Mouse (Mus musculus) c-Kit-positive CD71-positive TER-119-positive erythroid progenitor cells, embryonic 14.5 days (primary cell): ENCODE measurements around the gene Lix1l.
A peak's percentile ranks its signal among the peaks of the same experiment; 100 is the strongest.
"Not testable (repeated sequence)": the region's sequence is repeated elsewhere in the genome, so short reads cannot be mapped to it uniquely, and the experiment has no call there.

Experiments
- DNase-seq: peaks from one replicate; pipeline ENCODE4 v3.0.0-alpha.2; 2013; ENCODE audit warnings: low spot score

The Lix1l gene

DNA sequence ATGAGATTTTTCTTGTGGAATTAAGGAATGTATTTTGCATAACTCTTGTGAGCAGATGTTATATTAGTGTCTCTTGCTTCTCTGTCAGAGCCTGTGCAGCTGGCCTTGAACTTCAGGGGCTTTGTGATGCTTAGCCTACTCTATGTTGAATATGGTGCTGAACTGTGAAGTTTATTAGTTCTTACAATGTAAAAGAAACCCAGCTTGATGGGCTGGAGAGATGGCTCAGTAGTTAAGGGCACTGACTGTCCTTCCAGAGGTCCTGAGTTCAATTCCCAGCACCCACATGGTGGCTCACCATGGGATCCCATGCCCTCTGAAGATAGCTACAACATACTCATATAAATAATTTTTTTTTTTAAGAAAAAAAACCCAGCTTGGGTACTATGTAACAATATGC, 31.1 kb downstream of the Lix1l start:
- no peak for DNase-seq

DNA sequence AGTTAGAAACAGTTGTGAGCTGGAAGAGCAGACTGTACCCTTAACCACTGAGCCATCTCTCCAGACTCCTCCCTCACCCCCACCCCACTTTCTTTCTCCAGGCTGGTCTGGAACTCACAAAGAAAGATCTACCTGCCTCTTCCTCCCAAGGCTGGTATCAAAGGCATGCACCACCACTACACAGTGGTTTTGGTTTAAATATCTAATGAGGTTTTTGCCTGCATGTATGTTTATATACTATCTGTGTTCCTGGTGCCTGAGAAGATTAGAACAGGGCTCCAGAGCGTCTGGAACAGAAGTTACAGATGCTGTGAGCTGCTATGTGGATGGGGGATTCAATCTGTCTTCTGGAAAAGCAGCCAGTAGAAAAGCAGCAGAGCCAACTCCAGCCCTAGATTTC, 33.1 kb downstream of the Lix1l start:
- DNase-seq: no peak

DNA sequence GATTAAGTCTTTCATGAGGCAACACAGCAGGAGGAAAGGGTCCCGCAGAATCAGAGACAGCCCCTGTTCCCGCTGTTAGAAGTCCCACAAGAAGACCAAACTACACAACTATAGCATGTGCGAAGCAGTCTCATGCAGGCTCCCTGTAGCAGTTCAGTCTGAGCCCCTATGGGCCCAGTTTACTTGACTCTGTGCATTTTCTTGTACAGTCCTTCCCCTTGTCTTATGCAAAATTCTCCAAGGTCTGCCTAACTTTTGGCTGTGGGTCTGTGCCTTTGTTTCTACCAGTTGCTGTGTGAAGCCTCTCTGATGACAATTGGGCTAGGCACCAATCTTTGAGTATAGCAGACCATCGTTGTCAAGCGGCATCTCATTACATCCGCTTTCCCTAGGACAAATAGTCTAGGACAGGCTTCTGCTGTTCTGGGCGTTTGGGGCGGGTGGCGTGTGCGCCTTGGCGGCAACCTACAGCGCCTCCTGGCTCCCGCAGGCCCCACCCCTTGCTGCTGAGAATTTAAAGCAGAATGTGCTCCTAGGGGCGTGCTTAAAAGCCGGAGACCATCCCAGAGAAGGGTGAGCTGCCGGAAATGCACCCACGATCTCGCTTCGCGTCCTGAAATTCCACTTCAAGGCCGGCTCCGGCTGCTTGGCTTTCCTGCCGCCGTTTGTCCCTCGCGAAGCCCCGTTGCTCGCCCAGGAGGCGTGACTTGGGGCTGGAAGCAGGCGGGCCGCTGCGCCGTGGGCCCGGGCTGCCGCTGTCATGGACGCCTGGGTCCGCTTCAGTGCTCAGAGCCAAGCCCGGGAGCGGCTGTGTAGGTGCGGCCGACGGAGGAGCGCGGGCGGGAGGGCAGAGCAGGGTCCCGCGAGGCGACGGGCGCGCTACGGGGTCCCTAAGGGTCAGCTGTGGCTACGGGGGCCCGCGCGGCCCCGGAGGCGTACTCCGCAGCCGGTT, 34.3 kb downstream of the Lix1l start, which contains the start of the genes Pex11b and Gm42957:
Gene Pex11b, plus strand, starts transcription at position 449 of the 952 bp plus-strand sequence.
Gene Gm42957, plus strand, starts transcription at position 547 of the 952 bp plus-strand sequence.
- DNase-seq: peak; percentile 80

DNA sequence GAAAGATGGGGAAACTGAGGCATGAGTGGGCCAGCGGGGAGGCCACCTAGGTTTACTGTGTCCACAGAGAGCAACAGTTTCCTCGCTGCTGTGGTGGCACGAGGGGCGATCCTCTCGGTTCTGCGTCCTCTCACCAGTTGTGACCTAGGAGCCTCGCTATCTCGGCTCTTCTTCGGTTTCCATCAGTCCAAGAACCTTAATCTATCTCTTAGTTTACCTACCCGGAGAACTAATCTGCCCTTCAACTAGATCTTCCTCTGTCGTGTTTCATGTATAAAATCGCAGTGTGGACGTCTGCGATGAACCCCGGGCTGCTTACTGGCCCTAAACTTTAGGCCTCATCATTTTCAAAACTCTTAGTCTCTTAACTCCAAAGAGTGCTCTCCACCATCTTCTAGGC, 35.0 kb downstream of the Lix1l start:
- peak; percentile 28 for DNase-seq

DNA sequence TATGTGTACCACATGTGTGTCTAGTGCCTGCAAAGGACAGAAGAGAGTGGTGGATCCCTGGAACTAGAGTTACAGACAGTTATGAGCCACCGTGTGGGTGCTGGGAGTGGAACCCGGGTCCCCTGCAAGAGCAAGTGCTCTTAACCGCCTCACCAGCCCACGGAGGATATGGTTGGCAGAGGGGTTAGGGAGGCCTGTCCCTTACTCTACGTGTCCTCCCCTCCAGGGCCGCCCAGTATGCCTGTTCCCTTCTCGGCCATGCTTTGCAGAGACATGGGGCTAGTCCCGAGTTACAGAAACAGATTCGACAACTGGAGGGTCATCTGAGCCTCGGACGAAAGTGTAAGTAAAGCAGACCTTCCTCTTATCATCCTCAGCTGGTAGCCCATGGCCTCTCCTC, 35.5 kb downstream of the Lix1l start:
- no peak for DNase-seq

DNA sequence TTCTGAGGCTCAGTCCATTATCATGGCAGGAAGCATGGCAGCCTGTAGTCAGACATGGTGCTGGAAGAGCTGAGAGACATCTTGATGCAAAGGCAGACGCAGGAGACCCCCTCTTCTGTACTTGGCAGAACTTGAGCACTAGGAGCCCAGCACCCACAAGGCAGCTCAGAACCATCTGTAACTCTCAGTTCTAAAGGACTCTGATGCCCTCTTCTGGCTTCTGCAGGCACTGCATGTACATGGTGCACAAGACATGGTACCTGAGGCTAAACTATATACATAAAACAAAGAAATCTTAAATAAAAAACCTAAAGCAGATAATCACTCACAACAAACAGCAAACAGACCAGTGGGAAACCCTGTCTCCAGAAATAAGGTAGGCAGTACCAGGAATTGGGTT, 38.3 kb downstream of the Lix1l start:
- DNase-seq: peak; percentile 68

DNA sequence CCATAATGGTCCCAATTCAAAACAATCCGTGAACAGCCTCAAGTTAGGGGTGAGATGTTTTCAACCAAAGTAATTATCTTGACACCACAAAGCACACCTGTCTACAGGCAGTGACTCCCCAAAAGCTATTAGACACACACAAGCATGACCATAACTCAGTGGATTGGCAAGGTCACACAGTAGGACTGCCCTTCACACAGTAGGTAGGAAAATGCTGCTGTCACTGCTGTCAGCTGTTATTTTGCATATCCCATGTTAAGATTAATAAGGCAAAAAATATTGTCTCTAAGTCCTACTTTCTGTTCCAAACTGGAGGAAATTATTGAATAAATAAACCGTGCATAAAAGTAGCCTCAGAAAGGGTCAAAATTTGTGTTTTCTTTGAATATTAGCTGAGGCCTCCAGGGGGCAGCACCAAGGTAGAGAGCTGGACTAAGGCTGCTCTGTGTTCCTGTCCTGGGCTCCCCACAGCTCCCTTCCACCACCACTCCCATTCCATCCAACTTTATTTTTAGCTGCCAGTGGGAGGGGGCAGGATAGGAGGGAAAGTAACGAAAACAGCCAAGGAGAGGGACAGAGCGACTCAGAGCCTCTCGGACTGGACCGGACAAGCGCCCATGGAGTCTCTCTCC, 44.2 kb downstream of the Lix1l start, which contains the start of gene Itga10:
Gene Itga10, plus strand, starts transcription at position 567 of the 632 bp plus-strand sequence.
- peak; percentile 22 for DNase-seq

DNA sequence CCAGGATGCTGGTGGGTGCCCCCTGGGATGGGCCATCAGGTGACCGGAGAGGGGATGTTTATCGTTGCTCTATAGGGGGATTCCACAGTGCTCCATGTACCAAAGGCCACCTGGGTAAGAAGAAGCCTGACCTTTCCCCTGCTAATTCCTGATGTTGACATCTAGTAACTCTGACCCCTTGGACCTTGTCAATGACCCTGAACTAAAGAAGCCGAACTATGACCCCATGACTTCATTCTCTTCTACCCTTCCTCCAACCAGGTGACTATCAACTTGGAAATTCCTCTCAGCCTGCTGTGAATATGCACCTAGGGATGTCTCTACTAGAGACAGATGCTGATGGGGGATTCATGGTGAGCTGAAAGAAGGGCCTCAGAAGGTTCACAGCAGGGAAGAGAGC, 46.4 kb downstream of the Lix1l start:
- DNase-seq: no peak

DNA sequence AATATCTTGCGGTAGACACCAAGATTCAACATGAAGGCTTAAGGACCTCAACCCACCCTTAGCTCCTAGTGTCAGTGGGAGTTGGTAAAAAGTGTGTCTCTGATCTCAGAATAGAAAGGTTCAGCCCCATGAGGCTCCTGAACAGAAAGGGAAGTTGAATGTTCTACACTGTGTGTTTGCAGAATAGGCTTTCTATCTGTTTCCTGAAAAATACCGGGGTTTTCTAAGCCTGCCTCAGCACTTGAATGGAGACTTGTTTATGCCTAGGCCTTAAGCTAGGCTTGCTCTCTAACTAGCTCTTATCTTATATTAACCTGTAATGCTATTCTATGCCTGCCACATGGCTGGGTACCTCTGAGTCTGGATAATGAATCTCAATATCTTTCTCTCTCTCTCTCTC, 60.0 kb downstream of the Lix1l start:
- DNase-seq: no peak

DNA sequence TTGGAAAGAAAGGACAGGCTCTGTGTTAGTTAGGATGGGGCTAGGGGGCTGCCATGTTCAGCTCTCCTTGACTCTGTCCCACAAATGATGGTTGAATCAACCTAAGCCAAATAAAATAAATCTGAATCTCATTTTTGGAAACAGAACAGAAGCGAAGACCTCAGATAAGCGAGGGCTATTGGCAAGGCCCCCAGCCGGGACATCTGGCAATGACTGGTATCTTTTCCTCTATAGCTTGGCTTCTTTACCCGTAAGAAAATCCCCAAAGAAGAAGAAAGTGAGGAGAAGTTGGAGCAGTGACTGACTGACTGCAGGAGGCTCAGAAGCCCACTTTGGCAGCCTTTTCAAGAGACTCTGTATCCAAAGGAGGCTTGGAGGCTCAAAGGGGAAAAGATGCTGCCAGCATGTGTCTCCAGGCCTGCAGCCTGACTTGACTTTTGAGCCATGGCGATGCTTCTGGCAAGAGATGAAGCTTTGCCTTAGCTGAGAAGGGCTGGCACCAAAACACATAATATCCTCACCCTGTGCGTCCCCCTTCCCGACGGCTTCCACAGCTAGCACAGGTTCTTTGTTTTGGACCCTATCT, 61.9 kb downstream of the Lix1l start:
- DNase-seq: no peak

DNA sequence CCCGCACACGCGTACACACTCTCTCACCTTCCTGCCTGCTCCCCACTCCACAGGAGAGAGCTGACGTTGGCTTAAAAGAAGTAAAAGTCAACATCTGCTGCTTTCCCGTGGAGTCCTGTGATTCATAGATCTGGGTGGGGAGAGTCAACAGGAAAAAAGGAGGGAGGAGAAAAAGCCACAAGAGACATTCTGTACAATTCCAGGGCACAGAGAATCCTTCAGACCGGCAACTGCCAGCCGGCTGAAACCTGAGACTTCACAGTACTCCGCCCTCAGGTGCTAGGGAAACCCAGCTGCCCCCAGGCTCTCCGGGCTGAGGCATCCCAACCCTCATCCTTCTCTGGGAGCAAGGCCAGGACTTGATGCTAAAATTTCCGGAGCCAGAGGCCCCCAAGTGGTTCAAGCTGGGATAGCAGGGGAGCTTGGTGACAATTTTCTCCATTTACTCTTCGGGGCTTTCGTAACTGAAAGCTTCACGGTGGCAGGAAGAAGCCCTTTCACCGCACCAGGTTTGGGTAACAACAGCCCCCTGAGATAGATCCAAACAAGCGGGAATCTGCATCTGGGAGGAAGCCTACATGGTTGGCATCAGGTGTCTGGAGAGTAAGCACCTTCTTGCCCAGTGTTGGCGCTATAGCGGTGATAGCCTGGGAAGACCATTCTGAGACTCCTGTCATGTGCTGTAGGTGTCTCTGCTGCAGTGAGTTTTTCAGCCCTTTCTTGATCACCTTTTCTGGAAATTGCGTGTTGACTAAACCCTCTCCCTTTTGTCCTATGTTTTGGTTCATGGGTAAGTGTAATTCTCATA, 62.7 kb downstream of the Lix1l start:
- DNase-seq: peak; percentile 62

DNA sequence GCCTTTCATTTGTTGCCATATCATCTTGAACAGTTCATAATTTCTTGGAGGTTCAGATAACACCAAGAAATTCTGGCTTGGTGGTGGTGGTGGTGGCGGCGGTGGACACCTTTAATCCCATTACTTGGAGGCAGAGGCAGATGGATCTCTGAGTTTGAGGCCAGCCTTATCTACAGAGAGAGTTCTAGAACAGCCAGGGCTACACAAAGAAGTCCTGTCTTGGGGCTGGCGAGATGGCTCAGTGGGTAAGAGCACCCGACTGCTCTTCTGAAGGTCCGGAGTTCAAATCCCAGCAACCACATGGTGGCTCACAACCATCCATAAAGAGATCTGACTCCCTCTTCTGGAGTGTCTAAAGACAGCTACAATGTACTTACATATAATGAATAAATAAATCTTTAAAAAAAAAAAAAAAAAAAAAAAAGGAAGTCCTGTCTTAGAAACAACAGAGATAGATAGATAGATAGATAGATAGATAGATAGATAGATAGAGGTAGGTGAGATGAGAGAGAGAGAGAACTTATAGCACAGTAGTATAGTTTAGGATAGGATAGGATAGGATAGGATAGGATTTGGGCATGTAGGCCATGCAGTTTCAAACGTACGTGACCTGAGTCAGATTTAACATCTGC, 64.9 kb downstream of the Lix1l start:
- not testable (repeated sequence) for DNase-seq

DNA sequence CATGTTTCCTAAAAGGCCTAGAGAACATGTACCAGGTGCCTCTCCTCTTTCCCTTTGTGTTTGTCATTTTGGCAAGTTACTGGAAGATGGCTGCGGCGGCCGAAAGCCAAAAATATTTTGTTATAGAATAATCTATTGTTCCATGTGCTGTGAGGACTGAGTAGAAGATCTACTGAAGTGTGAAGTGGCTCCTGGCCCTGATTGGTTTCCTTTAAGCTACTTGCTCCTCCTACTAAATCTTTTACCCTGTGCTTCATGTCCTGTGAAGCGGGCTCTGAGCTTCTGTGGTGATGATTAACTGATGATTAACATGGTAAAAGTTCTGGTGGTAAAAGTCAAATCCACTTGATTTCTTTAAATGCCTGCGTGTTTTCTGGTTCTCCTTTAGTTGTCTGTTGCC, 66.0 kb downstream of the Lix1l start:
- DNase-seq: no peak

DNA sequence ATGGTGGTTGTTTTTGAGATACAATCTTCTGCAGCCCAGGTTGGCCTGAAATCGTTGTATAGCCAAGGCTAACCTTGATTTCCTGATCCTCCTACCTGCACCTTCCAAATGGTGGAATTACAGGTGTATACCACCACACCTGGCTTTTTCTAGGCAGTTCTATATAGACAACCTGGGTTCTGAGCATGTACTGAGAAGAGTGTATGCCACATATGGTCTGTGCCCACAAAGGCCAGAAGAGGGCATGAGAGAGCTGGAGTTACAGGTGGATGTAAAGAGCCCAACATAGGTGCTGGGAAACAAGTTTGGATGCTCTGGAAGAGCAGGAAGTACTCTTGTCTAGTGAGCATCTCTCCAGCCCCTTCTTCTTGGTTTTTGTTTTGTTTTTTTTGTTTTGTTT, 66.4 kb downstream of the Lix1l start:
- DNase-seq: no peak

DNA sequence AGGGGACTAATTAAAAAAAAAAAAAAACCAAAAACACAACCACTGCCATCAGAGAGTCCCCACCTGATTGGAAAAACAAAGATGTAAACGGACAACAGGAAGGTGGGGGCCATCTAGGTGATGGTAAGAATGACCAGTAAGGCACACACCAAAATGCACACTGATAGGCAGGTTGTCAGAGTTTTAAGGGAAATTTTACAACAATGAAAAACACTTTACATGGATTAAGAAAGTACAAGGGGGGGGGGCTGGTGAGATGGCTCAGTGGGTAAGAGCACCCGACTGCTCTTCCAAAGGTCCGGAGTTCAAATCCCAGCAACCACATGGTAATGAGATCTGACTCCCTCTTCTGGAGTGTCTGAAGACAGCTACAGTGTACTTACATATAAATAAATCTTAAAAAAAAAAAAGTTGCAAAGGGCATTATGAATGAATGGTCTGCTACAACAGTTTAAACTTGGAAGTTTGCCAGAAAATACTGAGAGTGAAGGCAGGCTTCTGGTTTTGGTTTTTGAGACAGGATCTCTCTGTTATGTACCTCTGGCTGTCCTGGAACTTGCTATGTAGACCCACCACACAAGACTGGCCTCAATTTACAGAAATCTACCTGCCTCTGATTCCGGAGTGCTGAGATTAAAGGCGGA, 67.6 kb downstream of the Lix1l start:
- DNase-seq: no peak

DNA sequence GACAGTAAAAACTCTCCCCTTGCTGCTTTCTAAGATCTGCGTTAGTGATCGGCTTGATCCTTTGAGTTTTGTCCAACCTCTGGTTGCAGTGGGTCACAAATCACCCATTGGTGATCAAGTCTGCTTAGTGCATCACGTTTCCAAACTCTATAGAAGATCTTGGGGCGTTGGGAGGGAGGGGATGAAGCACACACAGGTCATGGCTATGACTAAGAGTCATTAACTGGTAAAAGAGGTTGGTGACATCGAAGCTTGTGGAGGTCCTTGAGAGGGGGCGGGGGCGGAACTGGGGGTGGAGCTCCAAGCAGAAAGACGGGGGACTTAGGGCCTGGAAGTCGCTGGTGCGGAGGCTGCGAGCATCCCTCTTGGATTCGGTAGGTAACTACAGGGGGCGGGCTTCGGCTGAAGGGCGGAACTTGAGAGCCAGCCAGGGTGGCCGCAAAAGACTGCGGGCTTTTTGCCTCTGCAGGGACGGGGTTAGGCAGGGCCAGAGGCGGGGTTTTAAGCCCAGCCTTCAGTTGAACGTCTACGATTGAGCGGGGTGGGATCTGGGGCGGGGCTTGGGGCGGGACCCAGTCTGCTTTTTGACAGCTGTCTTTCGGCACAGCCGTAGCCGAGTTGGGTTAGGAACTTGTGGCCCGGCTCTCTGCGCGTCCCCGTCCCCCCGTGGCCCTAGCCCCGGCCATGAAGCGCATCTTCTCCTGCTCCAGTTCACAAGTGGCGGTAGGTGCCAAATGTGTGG, 68.9 kb downstream of the Lix1l start, which contains the start of gene Ankrd35:
Gene Ankrd35, plus strand, starts transcription at position 405 of the 742 bp plus-strand sequence.
- DNase-seq: peak; percentile 73

DNA sequence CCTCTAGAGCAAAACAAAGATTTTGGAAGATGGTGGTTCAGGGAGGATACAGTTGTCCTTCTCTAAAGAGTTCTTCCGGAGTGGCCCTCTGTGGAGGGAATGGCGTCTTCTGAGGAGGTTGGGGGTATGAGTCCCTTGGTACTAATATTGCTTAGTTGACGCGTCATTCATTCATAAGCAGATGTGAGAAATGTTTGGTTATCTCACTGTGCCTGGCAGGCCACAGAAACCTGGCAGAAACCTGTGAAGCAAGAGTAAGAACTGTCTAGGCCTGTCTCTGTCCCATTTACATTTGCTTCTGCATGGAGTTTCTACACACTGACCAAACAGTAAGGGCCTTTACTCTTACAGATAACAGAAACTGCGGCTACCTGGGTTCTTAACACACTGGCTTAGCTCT, 70.6 kb downstream of the Lix1l start:
- DNase-seq: no peak

DNA sequence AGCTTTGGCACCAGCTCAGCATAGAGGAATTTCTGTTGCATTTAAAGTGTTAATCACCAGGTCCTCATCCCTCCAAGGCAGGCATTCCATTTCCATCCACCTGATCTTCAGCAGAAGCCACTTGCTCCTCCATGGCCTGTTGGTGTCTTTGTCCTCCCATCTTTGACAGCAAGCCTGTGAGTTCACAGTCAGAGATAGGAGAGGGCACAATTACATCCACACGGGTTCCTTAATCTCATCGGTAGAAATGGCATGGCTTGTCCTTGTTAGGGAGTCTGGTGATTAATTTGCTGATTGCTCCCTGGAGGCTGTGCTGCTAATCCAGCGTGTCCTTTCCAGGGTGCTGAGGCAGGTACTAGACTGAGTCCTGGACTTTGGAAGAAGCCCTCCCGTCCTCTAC, 72.6 kb downstream of the Lix1l start:
- no peak for DNase-seq

DNA sequence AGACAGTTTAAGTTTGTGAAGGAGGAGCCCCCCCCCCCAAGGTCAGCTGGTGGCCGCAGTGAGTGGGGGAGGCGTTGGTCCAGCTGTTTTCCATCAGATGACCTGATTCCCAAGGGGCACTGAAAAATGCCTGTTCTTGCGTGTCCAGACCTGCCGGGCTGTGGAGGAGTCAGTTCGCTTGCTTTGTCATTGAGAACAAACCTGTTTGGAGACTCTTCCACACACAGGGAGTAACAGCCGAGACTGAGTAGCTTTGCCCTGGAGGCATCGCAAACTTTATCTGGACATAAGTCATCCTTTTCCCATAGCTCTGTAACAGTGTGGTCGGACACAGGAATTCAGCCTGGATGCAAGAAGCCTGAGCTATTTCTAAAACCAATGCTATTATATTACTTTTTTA, 73.5 kb downstream of the Lix1l start:
- no peak for DNase-seq

DNA sequence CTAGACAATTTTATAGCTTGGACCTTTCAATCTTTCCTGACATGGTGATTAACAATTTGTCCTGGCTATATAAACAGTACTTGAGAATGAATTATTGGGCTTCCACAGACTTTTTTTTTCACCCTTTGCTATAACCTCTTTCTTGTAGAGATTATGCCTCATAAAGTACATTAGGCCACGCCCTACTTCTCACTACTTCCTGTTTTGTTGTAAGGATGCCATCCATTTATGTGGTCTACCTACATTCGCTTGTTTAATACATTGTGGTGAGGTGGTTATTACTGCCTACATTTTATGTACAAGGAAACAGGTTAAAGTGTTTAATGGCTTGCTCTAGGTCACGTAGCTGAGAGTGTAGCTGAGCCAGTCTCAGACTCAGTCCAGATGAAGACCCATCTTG, 74.2 kb downstream of the Lix1l start:
- DNase-seq: no peak
